Mouse (Mus musculus) limb, embryonic 14.5 days (tissue): Measurements from ENCODE around the gene Slc20a1. TPM values are rescaled to one million over a fixed set of nuclear protein-coding genes. Genes with fewer than 3 reads are reported as not detected.

Source experiments
- ATAC-seq: fragments of 200-750 bp; cut with Nextera tagmentation; 2 replicates; pipeline ENCODE4 v1.8.0; 2017; ENCODE audit warnings: low read depth, moderate number of reproducible peaks, moderate TSS enrichment; ENCODE audit not compliant: low FRiP score
- DNase-seq: peaks from one replicate; pipeline ENCODE4 v3.0.0-alpha.2; 2015; ENCODE audit warnings: low spot score
- H3K27ac ChIP-seq: fragments of 300-500 bp; sonication (generic); replicated peaks from 2 replicates; pipeline ENCODE4 v1.5.1; 2014; ENCODE audit warnings: low read depth, mild to moderate bottlenecking, low read length, moderate library complexity, mixed read lengths
- H3K27me3 ChIP-seq: fragments of 300-500 bp; sonication (generic); 2 replicates; pipeline ENCODE4 v1.6.1; 2014; ENCODE audit warnings: low read length, mixed read lengths; ENCODE audit not compliant: control insufficient read depth, insufficient read depth
- H3K36me3 ChIP-seq: fragments of 300-500 bp; sonication (generic); 2 replicates; pipeline ENCODE4 v1.6.1; 2014; ENCODE audit warnings: mild to moderate bottlenecking, low read length, moderate library complexity, mixed read lengths; ENCODE audit not compliant: control insufficient read depth, insufficient read depth
- H3K4me1 ChIP-seq: fragments of 300-500 bp; sonication (generic); 2 replicates; pipeline ENCODE4 v1.6.1; 2014; ENCODE audit warnings: antibody characterized with exemption, low read length, mixed read lengths; ENCODE audit not compliant: control insufficient read depth, insufficient read depth
- H3K4me2 ChIP-seq: fragments of 300-500 bp; sonication (generic); replicated peaks from 2 replicates; pipeline ENCODE4 v1.6.1; 2014; ENCODE audit warnings: low read depth, mild to moderate bottlenecking, low read length, moderate library complexity; ENCODE audit not compliant: severe bottlenecking
- H3K4me3 ChIP-seq: fragments of 300-500 bp; sonication (generic); replicated peaks from 2 replicates; pipeline ENCODE4 v1.5.1; 2014; ENCODE audit warnings: low read length
- H3K9ac ChIP-seq: fragments of 300-500 bp; sonication (generic); 2 replicates; pipeline ENCODE4 v1.6.1; 2014; ENCODE audit warnings: mild to moderate bottlenecking, low read depth, low read length, moderate library complexity; ENCODE audit not compliant: severe bottlenecking
- H3K9me3 ChIP-seq: fragments of 300-500 bp; sonication (generic); 2 replicates; pipeline ENCODE4 v1.6.1; 2016; ENCODE audit warnings: low read length; ENCODE audit not compliant: control insufficient read depth
- POLR2A ChIP-seq: fragments of 200-500 bp; IDR thresholded peaks from 2 replicates; pipeline ENCODE4 v1.8.0; 2012; ENCODE audit warnings: inconsistent platforms, mild to moderate bottlenecking, moderate library complexity, borderline replicate concordance; ENCODE audit not compliant: insufficient read depth, insufficient read length; ENCODE audit errors: extremely low read depth
- WGBS: fragments of 180-500 bp; shearing (Covaris S2); extraction: QIAGEN DNeasy Blood & Tissue Kit; methylation state at CpG from one replicate; pipeline ENCODE4 v1.1.7; 2014; 5-methylcytosine and 5-hydroxymethylcytosine counted together
- polyA plus RNA-seq, 2 experiments: library from polyadenylated mRNA; depleted of rRNA in 1 of 2; stranded (reverse) in 1 of 2; unstranded in 1 of 2; fragments of >200 nt; fragmentation: Nextera tagmentation in 1 of 2; extraction: Ambion mirVana in 1 of 2; gene quantifications; 2 replicates each; pipeline versions ENCODE4 v1.2.1 to v1.2.3; 2012 to 2014

The Slc20a1 gene
- polyA plus RNA-seq, 2 experiments, result 28.7 to 40.8 TPM

GRCm38 (mm10) chr2:129243005-129243404 lies 44.4 kb downstream of the Slc20a1 start:
- Histone ChIP-seq H3K4me1 (no peaks in the 10 kb centered on the region), H3K36me3 (no peaks in the 10 kb centered on the region), H3K9ac (no peak overlapping the region), H3K9me3 (no peaks in the 10 kb centered on the region), H3K4me3 (no peak overlapping the region), H3K27me3 (no peaks in the 10 kb centered on the region), H3K27ac (no peak overlapping the region), H3K4me2 (no peak overlapping the region)
- no peak for DNase-seq
- no peak for TF ChIP-seq POLR2A
- no peak for ATAC-seq
- 88% methylated on average over 4 of the region's 4 CpGs for WGBS

DNA sequence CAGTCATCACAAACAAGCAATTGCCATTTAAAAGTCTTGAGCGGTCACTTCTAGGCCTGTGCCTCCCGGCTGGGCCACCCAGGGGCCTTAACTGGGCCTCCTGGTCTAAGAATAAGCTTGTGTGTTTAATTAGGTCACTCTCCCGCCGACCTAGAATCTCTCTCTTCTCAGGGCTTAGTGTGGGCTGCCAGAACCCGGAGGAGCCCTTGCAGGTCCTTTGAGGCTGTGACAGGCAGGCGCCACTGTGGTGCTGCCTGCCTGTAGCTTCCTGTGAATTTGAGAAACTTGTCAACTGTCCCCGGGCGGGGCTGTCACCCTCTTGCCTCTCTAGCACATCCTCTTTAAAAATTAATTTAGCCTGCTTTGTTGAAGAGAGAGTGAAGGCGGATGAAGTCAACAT lies 45.2 kb downstream of the Slc20a1 start:
- no peak overlapping the region for H3K9ac ChIP-seq

GRCm38 (mm10) chr2:129244446-129245120 lies 46.0 kb downstream of the Slc20a1 start:
- no peak overlapping the region for H3K4me2 ChIP-seq
- 0 out of 2 replicates have a peak, but pooled peaks have one; percentile 12 for ATAC-seq
- no peak overlapping the region for H3K4me3 ChIP-seq
- no peak overlapping the region for H3K9ac ChIP-seq
- H3K9me3 ChIP-seq, result no peaks in the 10 kb centered on the region
- H3K4me1 ChIP-seq, result no peaks in the 10 kb centered on the region
- DNase-seq, result peak; percentile 38
- no peak overlapping the region for H3K27ac ChIP-seq
- no peaks in the 10 kb centered on the region for H3K36me3 ChIP-seq
- no peak for TF ChIP-seq POLR2A
- no peaks in the 10 kb centered on the region for H3K27me3 ChIP-seq
- 80% methylated on average over 20 of the region's 20 CpGs for WGBS

More for the DNA sequence above, 45.2 kb downstream of the Slc20a1 start:
- no peak for DNase-seq
- no peaks in the 10 kb centered on the region for H3K4me1 ChIP-seq
- no peak overlapping the region for H3K27ac ChIP-seq
- no peak for ATAC-seq
- no peak overlapping the region for H3K4me2 ChIP-seq
- H3K27me3 ChIP-seq, result no peaks in the 10 kb centered on the region
- H3K36me3 ChIP-seq, result no peaks in the 10 kb centered on the region
- WGBS, result 34% methylated on average over 9 of the region's 9 CpGs
- TF ChIP-seq POLR2A, result no peak
- H3K9me3 ChIP-seq, result no peaks in the 10 kb centered on the region
- no peak overlapping the region for H3K4me3 ChIP-seq

DNA sequence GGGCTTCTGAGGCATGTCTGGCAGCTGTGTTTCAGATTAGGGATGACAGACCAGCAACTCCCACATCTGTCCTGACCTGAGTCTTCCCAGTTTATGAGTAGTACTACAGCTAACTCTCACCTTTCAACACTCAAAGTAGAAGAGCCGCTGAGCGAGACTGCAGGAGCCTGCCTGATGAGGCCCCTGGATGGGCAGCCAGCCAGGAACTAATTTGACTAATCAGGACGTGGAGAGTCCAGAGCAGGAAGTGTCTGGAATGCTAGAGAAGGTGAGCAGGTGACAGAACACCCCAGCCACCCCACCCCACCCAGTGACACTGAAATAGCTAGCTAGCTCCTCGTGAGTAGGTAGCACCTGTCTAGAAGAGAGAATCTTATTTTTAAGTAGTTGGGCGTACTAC lies 47.1 kb downstream of the Slc20a1 start:
- no peaks in the 10 kb centered on the region for H3K27me3 ChIP-seq
- H3K9me3 ChIP-seq, result no peaks in the 10 kb centered on the region
- H3K27ac ChIP-seq, result no peak overlapping the region
- H3K36me3 ChIP-seq, result no peaks in the 10 kb centered on the region
- WGBS, result 34% methylated on average over 5 of the region's 5 CpGs
- no peak overlapping the region for H3K4me2 ChIP-seq
- no peak overlapping the region for H3K4me3 ChIP-seq
- no peak for ATAC-seq
- H3K4me1 ChIP-seq, result no peaks in the 10 kb centered on the region
- no peak overlapping the region for H3K9ac ChIP-seq
- no peak for TF ChIP-seq POLR2A
- DNase-seq, result no peak

GRCm38 (mm10) chr2:129246436-129246835 lies 47.9 kb downstream of the Slc20a1 start:
- TF ChIP-seq POLR2A, result no peak
- WGBS, result 73% methylated on average over 7 of the region's 7 CpGs

More at GRCm38 (mm10) chr2:129246436-129246835, 47.9 kb downstream of the Slc20a1 start:
- no peak for DNase-seq
- Histone ChIP-seq H3K4me2 (no peak overlapping the region), H3K9ac (no peak overlapping the region), H3K4me1 (no peaks in the 10 kb centered on the region), H3K36me3 (no peaks in the 10 kb centered on the region), H3K9me3 (no peaks in the 10 kb centered on the region), H3K27me3 (no peaks in the 10 kb centered on the region), H3K4me3 (no peak overlapping the region), H3K27ac (no peak overlapping the region)
- no peak for ATAC-seq
